Mouse (Mus musculus): ENCODE data around the gene Alg14.

DNA sequence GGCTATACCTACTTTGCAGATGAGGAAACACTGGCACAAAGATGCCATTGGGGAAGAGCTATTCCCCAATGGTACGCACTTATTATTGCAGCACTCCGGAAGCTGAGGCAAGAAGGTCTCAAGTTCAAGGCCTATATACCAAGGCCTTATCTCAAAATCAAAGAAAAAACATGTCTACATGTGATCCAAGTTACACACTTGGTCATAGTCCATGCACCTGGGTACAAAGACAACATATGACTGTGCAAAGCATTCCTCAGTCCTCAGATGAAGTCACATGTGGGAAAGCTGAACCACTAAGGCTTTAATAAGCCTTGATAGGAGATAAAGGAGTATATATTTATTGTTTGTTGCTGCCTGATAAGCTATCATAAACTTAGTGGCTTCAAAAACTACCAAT, 17.6 kb upstream of the Alg14 start:
- TF ChIP-seq CTCF (IDR thresholded peaks at IDR 0.05; ENCODE audit: low read depth) (no peak), EP300 (optimal IDR thresholded peaks at IDR 0.05) (no peak)

Measured in stomach, postnatal 0 days (tissue).